Mouse (Mus musculus) c-Kit-positive CD71-positive TER-119-negative erythroid progenitor cells, embryonic 14.5 days (primary cell): ENCODE results near the gene Ccdc69.
"Not testable (repeated sequence)": the region's sequence is repeated elsewhere in the genome, so short reads cannot be mapped to it uniquely, and the experiment has no call there.

Experiments
- DNase-seq: peaks from one replicate; pipeline ENCODE4 v3.0.0-alpha.2; 2013; ENCODE audit warnings: low read depth

The Ccdc69 gene

DNA sequence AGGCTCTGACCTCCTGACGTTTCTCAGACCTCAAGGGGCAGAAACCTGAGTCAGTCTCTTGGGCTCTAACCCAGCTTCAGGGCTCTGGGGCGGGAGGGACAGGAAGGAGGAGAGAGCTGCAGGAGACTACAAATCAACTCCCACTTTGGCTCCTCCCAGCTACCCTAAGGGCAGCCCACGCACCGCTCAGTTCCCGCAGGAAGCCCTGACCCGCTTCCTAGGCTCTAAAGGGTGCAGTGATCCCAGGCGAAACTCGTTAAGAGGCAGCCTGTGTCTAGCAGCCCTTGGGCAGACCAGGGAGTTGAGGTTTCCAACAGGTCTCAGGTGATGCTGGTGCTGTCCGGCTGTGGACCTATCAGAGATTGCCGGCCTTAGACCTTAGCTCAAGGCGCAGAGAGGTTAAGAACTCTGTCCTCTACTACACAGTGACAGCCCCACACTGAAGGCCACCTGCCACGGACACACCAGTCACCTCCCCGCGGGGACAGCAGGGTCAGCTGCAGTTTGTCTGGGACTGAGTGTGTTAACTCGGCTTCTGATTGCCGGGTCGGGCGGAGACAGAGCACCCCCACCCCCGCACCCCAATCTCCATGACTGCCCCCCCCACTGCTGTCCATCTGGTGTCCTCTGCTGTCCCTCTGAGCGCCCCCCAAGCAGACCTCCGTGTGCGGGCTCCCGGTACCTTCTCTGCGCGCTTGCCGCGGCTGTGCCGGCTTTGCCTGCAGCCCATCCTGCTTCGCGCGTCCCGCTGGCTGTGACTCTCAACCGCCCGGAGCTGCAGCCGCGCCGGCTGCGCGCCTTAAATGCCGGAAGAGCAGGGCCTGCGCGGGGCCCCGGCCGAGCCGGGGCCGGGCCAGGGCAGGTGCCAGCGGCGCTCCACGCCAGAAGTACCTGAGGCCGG is at the start of gene Ccdc69:
Ccdc69 (minus strand) TSS at position 801 of the 901 bp plus-strand sequence.
- no peak for DNase-seq

DNA sequence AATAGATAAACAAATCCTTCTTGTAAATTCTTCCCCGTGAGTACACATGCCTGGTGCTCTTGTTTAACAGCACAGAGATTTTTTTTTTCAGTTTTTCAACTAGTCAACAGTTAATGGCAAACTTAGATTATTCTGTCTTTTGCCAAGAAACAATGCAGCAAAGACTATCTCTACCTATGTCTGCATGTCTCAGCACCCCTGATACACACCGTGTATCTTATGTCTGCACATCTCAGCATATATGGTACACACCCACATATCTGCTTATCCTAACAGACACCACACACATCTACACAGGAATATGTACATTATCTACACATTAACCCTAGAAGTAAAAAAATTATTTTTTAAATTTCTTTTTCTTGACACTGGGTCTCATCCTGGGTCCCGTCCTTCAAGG is 48.7 kb upstream of the Ccdc69 start:
- DNase-seq = no peak

DNA sequence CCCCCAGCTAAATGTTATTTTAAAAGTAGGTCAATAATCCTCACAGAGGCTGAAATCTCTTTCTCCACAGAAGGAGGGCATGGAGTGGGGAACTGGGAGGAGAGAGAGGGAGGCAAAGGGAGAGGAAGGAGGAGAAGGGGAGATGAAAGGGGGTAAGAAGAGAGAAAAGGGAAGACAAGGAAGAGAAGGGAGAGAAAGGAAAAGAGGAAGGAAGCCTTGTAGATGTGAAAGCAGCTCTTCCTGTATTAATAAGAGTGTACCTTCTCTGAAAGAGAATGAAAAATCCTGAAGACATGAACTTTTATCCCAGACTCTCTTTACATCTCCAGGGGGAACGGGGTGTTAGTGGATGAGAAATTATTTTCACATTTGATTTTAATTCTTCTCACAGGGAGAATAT is 43.5 kb upstream of the Ccdc69 start:
- DNase-seq = no peak

DNA sequence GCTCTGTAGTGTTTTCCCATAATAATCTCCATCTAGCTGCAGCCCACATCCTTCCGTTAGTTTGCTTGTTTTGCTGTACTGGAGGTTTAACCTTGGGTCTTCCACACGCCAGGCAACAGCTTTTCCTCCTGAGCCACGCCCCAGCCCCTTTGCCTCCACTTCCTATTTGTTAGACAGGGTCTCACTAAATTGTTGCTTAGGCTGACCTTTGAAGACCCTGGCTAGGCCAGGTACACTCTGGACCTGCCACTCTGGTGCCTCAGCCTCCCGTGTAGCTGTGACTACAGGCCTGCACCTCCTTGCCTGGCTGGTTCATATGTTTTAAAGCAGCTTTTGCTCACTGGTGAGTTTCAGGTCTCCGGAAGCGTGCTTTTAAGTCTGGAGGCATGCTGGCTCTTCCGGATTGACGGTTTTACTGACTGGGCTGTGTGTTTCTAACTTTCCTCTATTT is 42.9 kb upstream of the Ccdc69 start:
- DNase-seq = no peak

DNA sequence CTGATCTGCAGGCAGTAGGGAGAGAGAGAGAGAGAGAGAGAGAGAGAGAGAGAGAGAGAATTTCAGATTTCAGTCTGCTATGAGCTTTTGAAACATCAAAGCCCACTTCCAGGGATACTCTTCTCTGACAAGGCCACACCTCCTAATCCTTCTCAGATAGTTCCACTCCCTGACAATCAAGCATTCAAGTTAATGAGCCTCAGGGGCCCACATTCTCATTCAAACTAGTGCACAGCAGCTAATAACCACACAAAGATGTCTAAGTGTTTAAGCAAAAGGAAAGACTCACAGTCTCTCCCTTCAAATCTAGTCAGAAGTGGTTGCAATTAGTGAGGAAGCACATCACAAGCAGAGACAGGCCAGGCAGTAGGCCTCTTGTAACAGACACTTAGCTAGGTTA is 42.3 kb upstream of the Ccdc69 start:
- DNase-seq = no peak

DNA sequence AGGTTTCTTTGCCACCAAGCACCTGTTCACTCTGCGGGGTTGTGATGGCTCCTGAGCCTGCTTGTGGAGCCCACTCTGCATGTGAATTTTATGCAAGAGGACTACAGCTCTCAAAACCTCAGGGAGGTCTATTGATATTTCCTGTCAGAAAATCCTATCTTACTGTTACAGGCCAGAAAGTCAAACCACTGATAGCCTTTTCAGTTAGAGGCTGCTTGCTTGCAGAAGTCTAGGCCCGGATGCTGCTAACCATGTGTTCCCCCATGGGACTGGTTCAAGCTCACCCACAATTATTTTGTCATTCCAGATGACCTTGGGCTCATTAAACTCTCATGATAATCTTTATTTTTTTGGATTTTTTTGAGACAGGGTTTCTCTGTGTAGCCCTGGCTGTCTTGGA is 39.1 kb upstream of the Ccdc69 start:
- no peak for DNase-seq

DNA sequence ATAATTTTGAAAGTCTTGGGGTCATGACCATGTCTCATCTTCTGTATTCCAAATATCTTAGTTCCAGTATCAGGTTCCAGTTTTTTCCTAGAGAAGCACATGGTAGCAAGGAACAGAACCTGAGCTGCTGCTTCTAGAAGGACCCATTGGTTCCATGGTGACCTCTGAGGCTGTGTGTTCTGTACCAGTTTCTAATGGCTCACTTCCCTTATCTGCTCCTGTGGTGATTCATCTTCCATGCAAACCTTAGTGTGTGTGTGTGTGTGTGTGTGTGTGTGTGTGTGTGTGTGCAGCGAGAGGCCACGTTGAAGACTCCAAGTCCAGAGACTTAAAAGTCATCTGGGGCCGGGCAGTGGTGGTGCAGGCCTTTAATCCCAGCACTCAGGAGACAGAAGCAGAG is 38.1 kb upstream of the Ccdc69 start:
- no peak for DNase-seq

DNA sequence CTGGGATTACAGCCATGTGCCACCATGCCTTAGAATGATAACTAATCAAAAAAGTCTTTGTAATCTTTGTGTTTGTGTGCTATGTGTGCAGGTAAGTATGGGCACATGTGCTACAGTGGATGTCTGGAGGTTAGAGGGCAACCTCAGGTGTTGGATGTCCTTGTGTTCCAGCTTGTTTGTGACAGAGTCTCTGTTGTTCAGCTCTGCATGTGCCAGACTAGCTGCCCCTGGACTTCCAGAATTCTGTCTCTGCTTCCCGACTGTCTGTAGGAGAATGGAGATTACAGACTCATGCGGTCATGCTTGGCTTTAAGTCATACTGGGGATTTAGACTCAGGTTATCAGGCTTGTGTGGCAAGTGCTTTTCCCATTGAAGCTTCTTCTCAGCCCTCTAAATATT is 36.4 kb upstream of the Ccdc69 start:
- DNase-seq = no peak

DNA sequence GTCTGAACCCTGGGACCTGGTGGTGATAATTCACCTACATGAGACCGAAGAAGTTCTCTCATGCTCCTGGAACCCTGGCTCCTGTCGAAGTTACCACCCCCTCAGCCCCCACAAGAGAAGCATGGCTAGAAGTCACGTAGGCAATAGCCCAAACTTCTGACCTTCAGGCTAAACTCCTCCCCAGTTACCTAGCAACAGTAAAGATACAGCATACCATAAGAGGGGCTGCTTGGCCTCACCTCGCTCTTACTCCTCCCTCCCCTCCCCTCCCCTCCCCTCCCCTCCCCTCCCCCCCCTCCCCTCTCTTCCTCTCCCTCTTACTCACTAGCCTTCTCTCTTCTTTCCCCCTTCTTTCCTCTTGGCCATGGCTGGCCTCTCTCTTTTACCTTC is 35.9 kb upstream of the Ccdc69 start:
- DNase-seq = not testable (repeated sequence)

DNA sequence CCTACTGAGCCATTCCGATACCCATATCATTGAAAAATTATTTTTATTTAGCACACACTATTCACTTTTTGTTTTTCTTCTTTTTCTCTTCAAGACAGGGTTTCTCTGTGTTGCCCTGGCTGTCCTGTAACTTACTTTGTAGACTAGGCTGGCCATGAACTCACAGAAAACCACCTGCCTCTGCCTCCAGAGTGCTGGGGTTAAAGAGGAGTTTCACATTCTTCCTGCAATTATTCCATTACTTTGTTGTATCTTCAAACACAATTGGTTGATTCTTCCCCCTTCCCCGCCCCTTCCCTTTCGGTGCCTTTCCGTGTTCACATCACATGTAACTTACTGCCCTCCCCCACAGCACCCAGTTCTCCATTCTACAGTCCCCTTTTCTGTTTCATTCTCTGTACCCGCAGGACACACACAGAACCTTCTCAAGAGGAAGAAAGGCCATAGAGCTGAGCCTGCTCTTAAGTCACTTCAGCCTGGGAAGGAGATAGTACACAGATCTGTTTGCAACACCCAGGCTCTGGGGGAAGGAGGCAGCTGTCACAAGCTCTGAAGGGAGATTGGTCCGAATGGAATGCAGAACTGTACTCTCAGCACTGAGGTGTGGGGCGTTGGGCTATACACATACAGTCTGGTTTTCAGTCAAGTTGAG is 35.4 kb upstream of the Ccdc69 start:
- no peak for DNase-seq

DNA sequence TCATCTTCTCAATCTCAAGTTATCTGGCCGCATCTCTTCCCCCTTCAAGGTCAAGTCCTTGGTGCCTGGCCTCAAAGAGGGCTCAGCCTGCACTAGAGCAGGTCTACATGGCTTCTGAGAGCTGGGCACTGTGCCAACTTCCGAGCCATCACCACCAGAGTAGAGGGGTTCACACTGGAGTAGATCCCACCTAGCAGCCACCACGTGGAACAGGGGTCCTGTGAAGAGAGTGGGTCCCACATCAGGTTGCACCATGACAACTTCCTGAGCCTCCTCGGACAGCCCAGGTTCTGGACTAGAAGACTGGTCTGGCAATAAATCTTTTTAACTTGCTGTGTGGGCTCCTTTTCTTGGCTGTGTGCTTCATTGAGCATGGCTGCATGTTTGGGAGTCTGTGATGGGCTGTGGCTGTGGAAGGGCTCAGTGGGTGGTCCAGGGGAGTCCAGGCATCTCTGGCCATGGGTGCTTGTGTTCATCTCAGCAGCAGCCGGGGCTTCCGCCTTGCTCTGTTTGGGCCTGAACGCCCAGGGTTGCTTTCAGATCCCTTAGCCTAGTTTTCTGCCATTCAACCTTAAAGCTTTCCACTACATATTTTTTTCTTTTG is 32.7 kb upstream of the Ccdc69 start:
- no peak for DNase-seq

DNA sequence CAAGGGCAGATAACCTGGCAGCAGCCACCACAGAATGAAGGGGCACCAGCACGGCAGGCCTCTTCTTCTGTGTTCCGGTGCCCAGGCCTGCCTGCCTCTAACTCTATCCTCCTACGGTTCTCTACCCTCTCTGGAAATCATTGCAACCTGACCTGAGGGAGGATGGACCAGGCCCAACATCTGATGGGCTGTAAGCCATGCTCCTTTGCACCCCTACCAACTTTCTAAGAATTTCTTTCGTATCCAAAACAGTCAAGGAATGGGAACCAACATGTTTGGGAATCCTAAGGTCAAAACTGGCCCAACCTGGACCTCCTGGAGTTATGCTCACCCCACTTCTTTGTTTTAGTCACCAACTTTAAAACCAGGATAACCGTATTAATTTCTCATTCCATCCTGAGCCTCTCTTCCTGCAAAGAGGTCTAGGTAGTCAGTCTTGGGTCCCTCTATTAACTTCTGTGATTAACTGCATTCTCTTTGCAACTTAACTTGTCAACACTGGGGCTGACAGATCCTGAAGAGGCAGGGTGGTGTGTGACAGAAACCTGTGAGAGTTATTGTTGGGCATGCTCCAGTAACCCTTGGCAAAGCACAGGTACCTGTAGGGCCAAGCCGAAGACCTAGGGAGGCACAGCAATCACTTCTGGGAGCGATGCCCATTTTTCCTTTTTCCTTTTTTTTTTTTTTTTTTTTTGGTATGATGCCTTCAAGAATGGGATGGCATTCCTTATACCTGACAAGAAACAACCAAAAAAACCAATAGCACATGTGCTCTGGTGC is 31.8 kb upstream of the Ccdc69 start:
- no peak for DNase-seq

DNA sequence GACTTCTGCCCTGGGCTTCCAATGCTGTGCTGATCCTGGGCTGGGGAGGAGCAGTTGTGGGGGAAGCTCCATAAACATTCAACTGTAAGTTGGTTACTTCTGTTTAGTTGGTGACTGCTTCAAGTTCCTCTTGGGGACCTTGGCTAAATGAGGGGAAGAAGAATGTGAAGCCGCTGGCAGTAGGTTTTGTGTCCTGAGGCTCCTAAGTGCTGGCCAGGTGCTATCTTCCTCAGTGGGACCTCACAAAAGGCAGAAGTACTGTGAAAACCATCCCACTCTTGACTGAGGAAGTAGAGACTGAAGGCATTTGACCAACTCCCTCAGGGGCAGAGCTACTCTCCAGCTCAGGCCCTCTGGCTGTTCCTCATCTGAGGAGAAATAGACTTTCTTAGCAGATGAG is 28.7 kb upstream of the Ccdc69 start:
- no peak for DNase-seq

DNA sequence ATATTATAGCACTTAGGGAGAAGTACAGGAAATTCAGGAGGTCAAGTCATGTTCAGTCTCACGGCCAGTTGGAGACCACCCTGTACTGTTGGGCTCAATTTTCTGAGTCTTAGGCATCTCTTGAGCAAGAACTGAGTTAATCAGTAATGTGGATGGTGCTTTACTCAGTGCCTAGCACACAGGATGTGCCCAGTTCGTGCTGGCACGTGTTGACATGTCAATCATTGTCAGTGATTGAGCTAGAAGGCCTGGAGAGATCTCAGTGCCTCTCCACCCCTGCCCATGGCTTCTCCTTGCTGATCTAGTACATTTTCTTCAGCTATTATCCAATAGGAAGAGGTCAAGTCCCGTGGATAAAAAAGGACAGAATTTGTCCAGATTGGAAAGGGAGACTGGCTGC is 27.5 kb upstream of the Ccdc69 start:
- DNase-seq = no peak

DNA sequence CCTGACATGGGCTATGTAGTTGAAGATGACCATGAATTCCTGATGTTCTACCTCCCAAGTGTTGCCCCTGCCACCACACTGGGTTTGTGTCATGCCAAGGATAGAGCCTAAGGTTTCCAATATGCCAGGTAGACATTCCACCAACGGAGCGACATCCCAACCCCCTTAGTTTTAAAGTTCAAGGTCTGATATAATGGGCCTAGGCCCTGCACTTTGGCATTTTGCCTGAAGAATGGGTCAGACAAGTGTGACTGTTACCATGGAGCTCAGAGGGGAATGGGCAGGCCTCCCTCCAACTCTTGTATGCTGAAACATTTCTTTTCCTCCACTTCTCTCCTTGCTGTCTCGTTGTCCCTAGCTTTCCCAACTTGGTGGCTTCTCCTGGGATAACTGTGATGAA is 25.3 kb upstream of the Ccdc69 start:
- DNase-seq = no peak

DNA sequence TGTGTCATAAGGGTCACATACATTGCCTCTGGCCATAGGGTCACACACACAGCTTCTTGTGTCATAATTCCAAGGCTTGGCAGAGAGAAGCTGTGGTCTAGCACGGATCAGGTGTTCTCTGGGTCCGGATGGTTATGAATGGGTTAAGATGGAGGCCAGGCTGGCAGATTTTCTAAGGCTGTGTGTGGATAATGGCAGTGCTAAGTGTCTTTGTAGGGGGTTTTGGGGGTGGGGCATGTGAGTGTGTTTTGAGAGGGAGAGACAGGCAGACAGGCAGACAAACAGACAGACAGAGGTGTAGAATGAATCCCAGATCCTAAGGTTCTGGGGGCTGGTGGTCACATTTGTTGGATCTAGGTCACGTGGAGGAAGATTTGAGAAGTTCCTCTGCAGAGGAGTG is 24.1 kb upstream of the Ccdc69 start:
- no peak for DNase-seq

DNA sequence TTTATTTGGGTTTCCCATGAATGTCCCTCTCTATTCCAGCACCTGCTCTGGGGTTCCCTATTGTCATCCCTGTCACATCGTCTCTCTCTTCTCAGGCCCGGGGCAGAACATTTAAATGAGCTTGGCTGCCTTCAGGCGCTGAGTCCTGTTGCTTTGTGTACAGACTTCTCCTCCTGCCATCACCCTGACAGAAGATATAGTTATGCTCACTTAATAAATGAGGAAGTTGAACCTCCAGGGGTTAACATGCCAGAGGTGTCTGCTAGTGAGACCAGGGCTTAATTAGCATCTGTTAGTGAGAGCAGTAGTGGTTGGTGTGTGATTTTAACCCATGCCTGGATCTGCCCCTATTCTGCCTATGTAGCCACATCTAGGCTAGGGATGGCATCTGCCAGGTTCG is 21.9 kb upstream of the Ccdc69 start:
- no peak for DNase-seq

DNA sequence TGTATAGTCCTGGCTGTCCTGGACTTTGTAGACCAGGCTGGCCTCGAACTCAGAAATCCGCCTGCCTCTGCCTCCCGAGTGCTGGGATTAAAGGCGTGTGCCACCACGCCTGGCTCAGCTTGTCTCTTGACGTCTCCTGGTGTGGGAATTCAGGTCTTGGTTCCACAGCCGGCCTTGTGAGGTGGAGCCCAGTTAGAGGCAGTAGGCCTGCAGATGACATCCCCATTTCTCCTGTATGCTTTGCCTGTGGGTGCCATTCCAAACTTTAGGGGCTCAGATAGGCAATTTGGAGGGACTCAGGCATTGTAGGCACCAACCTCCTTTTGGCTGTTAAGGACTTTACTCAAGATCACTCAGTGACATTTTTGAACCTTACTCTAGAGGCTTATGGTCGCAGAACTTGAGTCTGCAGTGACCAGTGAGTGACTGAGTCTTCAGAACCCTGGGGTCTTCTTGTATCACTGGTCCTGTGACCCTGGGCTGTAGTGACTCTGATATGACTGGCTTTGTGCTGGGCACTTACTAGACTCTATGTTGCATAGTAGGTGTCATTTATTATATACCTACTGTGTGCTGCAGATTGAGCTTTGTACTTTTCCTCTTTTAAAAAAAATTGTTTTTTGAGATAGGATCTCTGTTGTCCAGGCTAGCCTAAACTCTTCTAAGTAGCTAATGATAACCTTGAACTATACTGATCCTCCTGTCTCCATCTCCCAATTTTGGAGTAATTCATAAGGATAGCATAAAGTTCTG is 21.3 kb upstream of the Ccdc69 start:
- DNase-seq = no peak

DNA sequence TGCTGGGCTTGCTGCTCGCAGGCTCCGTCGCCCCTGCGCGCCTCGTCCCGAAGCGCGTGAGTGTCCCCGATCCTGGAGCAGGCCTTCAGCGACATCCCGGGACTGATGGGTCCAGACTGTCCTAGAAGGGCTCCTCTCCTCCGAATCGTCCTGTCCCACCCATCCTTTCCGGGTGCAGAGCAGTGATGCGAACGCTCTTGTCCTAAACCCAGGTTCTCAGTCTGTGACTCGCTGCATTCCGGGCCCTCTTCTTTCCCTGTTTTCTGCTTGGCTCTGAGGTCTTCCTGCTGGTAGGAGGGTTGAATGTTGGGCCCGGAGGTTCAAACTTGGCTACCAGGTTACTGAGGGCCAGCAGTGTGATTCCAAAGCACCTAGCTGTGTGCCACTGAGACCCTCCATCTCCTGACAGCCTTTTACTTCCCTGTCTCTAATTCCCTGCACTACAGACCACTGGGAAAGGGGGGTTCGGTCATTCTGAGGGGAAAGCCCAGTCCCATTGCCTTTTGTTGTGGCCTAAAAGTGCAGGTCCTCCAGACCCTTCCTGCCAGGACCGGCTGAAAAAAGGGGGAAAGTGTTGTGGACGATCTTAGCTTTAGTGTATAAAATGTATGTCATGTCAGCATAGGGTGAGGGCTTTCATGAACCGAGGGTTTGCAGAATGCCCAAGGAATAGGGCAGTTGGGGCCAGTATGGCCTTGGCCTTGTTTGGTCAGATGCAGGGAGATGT is 20.4 kb upstream of the Ccdc69 start:
- DNase-seq = no peak

DNA sequence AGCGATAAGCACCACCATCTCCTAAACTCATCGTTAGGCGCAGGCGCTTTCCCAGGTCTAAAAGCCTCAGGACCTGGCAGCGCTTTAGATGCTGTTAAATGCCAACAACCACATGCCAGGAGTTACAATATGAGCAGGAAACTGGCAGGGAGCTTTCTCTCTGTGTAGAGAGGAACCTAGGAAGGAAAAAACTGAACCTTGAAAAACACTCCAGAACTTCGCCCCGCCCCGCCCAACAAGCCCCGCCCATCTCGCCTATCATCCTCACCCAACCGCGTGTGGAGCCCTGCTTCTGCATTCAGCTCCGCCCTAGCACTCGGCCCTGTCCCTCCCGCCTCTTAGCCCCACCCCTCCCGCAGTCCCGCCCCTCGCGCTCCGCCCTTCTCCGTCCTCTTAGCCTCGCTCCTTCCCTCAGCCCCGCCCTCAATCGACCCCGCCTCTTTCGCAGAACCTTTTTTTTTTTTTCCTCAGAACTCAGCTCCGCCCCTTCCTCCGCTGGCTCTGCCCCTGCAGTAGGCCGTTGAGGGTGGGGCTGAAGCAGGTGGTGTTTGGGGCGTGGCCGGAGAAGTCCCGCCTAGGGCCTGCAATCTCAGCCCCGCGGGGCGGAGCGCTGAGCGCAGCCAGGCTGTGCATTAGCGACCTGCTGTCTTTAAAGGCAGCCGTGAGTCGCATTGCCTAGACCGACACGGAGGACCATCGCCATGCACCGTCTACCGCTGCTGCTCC is 19.7 kb upstream of the Ccdc69 start, which contains the start of gene Gm2a:
Gm2a (plus strand) TSS at position 653 of the 726 bp plus-strand sequence.
- DNase-seq = peak; percentile 93
